Mouse (Mus musculus) regulatory T cell (primary cell): ENCODE measurements around the gene Trpv2.

Experiments used
- in situ Hi-C: fragments of 300-600 bp; cut with MboI, MseI; formaldehyde crosslinking; loops from one replicate; pipeline ENCODE4 v1.15.1; 2025; ENCODE audit warnings: high pct_unique_total_duplicates

The Trpv2 gene

DNA sequence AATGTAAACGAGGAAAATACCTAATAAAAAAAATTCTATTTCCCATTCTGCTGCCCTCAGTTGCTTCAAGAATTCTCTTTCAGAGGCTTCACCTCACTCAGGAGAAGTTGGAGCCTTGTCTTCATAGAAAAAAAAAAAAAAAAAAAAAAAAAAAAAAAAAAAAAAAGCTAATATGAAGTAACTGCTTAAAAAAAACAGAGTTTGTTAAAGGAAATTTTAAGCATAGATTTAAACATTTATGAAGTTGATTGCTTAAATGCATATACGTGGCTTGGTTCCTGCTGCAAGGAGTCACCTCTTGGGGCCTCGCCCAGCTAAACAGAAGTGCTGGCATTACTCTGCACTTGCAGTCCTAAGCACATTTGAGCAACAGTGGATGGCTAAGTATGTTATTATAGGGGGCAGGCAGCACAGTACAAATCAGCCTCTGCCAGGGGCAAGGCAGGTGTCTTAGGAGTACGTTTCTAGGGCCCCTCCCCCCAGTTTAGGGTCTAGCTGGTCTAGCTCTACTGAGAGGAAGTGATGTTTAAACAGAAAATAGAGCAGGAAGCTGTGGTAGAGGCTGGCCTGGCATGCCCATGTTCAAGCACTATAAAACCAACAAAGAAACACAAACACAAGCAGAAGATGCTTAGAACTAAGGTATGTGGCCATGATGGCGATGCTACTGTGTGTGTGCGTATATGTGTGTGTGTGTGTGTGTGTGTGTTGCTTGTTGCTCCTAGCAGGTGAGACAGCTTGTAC lies at the start of gene Trpv2:
TSS of gene Trpv2 (plus strand) at position 528 of the 744 bp plus-strand sequence.
- in situ Hi-C loops = no loop called here

DNA sequence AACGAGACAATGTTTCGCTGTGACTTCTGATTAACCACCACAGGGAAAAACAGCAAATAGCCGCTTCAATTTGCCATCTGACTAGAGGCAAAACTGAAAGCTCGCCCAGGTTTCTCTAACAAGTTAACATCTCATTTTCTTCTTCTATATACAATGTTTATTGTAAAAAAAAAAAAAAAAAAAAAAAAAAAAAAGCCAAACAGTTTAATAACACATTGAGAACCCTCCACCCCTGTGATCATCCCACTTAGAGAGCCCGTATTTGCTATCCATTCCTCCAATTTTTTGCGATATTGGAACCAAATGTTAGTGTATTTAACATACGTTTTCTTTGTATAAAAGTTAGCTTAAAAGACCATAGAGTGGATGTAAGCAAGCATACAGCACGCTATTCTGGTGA lies 37.2 kb upstream of the Trpv2 start:
- in situ Hi-C loops = no loop called here

DNA sequence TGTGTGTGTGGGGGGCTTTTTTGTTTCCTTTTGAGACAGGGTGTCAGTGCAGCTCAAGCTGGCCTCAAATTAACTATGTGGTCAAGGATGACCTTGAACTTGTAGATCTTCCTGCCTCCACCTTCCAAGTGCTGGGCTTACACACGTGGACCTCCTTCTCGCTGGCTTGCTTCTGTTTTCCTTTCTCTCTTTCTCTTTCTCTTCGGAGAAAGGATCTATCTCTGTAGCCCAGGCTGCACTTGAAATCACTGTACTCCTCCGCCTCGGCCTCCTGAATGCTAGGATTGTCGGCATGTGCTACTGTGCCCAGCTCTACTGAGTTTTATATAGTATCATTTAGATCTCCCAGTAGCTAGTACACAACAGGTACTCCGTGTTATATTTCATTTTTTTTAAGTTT lies 36.7 kb upstream of the Trpv2 start:
- in situ Hi-C loops = no loop called here

DNA sequence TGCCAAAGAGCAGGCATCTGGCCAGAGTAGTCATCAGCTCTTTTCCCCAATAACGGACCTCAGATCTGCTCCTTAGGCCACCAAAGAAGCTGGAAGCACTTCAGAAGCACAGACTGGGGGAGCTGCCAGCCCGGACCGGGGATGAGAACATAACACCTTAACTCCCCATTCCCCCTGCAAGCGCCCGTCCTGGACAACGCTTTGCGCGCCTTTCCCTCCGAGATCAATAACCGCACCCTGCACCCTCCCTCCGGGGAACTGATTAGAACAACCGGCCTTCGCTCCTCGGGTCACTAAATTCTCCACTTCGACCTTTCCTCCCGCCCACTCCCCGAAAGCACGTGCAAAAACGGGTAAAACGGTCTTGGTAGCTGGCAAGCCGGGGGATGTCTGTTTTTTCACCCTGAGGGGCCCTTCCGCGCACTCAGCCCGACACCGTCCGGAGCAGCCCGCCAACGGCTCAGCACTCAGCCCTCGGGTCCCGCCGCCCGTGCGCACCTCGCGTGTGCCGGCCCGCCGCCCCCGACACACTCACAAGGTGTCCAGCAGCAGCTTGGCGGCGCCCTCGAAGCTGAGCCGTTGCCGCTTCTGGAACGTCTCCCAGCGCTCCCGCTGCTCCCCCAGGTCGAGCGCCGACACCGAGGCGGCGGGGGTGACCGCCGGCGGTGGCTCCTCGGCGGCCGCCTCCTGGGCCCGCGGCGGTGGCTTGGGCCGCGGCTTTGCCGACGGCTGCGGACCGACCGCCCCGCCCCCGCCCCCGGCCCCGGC lies 35.8 kb upstream of the Trpv2 start:
- in situ Hi-C loops = no loop called here

DNA sequence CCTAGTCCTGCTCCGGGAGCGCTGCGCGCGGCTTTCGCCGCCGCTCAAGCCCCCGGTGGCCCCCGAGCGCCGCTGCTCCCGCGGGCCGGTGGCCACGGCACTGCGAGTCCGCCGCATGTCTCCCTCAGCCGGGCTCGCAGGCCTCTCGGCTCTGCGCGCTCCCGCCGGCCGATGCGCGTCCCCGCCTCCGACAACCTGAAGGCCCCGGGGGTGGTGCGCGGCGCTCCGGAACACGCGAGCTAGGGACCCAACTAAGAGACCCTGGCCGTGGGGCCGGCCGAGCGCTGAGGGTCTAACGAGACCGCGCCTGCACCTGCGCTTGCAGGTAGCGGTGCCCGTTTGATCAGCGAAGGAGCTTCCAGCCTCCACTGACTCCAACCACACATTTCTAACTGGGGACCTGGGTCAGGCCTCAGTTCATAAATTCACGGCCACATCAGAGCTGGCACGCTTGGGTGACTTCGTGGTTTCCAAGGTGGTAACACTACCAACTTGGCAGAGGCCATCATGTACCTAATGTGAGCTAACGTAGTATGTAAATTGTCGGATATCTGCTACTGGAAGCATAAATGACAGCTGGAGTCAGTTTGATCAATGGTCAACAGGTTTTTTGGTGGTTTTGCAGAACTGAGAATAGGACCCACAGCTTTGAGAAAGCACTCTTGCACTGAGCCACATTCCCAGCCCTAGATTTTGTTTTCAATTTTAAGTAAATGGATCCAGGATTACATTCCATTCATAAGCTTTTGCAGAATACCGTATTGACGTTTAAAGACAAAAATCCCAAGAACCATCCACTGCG lies 35.0 kb upstream of the Trpv2 start, which contains the start of gene Cenpv:
TSS of gene Cenpv (minus strand) at position 173 of the 802 bp plus-strand sequence.
- in situ Hi-C loops = no loop called here

DNA sequence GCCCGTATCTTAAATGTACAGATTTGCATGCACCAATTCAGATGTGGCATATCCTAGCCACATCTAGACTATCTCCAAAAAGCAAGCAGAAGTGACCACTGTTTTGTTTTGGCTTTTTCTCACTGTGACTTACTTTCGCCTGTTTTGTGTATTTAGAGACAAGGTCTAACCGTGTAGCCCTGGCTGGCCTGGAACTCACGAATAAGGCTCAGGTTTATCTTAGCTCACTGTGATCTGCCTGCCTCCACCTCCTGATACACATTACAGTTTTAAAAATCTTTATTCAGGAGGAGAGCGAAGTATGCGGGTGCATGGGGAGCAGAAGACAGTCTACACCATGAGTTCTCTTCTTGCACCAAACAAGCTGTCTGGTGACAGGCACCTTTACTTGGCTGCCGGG lies 34.1 kb upstream of the Trpv2 start:
- in situ Hi-C loops = no loop called here

DNA sequence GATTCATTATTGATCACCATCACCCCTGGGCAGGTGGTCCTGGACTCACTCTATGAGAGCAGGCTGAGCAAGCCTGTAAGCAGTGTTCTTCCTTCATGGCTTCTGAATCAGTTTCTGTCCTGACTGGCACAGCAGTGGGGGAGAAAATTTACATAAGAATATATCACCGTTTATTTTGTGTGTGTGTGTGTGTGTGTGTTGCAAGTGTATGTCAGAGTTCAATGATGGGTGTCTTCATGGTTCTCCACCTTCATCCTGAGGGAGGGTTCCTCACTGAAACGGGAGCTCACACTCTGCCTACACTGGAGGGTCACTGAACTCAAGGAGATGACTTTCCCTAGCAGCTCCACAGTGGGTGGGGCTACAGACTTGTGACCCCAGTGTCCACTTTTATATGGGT lies 33.3 kb upstream of the Trpv2 start:
- in situ Hi-C loops = no loop called here

DNA sequence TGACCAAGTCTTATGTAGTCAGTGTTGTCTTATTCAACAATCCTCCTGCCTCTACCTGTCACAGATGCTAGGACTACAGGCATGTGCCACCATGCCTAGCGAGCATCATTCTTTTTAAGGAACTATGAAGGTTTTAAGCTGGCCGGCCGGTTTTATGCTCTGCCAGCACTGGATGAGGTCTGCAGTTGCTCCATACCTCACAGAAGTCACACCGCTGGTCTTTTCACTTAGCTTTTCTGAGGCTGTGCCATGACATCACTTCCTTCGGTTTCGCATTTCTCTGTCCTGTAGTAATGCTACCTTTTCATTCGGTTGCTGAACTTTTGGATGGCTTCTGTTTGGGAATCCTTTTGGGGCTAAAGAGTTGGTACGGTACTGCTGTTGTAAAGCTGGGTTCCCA lies 32.7 kb upstream of the Trpv2 start:
- in situ Hi-C loops = no loop called here

DNA sequence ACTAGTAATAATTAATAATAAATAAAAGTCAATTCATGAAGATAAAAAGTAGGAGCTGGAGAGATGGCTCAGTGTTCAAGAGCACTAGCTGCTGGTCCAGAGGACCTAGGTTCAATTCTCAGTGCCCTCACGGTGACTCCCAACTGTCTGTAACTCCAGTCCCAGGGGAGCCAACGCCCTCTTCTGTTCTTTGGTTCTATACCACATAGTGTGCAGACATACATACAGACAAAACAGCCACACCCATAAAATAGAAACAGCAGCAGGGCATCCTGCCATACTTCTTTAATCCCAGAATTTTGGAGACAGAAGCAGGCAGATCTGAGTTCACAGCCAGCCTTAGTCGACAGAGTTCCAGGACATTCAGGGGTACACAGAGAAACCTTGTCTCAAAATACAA lies 30.3 kb upstream of the Trpv2 start:
- in situ Hi-C loops = no loop called here

DNA sequence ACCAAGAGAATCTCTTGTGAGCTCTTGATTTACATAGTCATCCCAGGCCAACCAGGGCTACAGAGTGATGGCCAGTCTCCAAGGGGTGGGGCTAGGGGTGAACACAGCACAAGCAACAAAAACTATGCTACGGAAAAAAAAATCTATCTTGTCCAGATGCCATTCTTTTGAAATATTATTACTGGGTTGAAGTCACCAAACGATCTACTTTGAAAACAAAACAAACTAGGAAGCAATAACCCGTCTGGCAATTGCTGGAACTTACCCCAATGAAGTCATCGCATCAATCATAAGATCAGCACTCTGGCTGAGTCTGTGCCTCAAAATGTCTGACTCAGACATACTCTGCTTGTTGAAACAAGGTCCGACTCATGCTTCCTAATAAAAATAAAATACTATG lies 24.5 kb upstream of the Trpv2 start:
- in situ Hi-C loops = no loop called here

DNA sequence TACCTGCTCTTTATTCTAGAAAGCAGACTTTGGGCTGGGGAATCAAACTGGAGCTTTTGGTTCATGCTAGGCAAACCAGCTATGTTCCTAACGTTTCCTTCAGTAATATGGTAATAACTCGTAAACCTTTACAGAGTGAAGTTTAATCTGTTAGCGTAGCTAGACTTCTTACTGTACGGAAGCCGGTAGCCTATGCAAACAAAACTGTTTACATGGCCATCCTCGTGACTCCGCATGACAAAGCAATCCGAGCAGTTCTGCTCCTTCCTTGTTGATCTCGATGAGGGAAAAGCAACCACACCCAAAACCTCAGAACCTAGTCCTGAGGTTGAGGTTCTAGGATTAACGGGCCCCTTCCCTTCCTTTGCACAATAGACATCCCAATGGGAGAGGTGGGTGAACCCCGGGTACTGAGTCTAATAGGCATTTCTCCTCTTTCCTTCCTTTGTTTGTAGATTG lies 24.0 kb upstream of the Trpv2 start:
- in situ Hi-C loops = no loop called here

DNA sequence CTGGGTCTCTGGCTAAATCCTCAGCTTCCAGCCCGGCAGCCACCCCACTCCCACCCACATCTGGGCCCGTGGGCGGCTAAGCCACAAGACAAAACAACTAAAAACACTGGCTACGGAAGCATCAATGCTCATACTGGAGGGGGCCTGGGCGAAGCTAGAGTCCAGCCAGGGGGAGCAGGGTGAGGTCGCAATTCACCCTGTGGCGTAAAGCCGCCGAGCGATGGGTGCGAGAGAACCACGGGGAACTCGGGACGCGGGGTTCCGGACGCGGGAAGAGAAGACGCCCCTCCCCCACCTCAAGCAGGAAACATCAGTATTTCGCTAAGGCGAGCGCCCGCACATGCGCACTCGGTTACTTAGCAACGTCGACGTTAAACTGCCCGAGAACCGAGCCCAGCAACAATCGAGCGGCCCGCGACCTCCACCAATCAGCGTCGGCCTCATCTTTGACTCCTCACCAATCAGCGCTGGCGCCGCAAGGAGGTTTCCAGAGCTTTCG lies 23.5 kb upstream of the Trpv2 start, which contains the start of gene Ubb:
TSS of gene Ubb (plus strand) at position 445 of the 499 bp plus-strand sequence.
- in situ Hi-C loops = no loop called here

DNA sequence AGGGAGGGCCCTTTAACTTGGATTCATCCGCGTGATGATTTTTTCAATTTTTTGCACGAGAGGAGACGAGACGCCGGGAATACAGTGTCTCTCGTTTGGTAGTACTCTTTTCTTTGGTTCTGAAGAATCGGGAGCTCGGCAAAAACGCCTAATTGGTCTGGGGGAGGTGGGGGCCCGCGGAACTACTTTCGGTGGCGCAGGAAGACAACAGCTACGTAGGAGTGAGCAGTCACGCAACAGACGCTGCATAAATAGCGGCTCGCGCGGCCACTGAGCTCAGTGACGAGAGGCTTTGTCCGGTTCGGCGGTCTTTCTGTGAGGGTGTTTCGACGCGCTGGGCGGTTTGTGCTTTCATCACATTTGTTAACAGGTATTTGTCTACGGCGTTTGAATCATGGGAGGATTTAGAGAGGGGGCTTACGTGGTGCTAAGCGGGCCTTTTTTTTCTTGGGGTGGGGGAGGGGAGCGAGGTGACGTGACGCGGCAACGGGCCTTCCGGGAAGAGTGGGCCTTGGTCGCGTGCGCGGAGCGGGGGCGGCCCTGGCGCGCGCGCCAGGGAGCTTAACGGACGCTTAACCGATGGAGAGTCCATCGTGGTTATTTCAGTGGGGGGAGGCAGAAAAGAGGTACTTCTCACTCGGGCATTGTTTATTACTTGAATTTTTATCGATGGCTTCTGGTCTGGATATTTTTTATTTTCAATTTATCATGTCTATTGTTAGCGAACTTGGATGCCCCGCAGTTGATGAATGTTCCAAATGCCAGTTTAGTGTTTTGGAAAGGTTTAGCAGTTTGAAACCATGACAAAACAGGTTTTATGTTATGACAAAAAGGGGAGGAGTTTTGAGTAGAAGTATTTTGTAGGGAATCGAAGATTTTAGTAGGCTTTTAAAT lies 22.8 kb upstream of the Trpv2 start:
- in situ Hi-C loops = no loop called here

DNA sequence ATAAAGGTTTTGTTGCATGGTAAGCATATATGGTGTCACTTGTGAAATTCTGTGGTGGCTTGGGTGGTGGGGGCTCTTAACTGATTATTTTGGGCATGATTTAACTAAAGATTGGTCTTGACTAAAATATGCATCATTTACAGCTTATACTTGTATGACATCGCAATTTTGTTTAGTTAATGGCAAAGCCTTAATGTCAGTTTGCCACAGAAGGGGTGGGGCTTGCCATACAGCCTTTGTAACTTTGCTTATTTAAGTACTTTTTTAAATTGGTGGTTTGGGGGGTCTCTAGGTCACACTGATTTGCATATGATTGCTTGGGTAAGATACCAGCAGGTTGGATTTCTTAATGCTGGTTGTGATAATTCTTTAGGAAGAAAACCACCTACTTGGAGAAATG lies 21.1 kb upstream of the Trpv2 start:
- in situ Hi-C loops = no loop called here

DNA sequence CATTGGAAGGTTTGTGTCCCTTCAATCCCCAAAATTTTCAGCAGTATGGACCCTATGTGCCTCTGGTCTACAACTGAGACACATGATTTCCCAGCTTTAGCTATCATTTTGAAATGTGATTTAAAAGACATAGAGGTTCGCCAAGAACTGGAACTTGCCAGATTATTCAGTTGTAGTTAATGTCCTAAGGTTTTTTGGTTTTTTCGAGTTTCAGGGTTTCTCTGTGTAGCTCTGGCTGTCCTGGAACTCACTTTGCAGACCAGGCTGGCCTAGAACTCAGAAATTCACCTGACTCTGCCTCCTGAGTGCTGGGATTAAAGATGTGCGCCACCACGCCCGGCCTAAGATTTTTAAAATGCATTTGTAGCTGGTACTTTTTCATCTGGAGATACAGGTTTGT lies 20.7 kb upstream of the Trpv2 start:
- in situ Hi-C loops = no loop called here

DNA sequence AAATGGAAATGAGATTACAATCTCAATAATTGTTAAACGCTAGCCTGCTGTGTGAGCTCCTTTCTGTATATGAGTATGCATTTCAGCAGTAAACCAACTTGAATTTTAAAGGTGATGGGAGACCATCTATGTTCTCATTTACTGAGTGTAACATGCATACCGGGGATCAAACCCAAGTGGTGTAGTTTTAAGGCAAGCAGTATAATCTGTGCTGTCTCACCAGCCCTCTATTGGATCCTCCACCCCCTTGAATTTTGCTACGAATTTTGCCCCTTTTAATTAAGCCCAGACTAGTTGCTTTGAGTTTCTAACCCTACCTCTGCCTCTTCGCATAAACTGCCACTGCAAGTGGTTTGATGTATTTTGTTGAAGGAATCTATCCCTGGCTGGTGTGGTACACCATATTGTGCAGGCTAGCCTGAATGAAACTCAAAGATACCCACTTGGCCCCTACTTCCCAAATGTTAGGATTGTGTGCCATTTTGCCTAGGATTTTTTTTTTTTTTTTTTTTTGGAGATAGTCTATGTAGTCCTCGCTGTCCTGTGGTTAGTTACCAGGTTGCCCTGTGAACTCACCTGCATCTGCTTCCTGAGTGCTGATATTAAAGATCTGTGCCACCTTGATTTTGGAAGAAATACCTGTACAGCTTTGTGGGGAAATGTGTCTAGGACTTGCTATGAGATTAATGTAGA lies 20.0 kb upstream of the Trpv2 start:
- in situ Hi-C loops = no loop called here

DNA sequence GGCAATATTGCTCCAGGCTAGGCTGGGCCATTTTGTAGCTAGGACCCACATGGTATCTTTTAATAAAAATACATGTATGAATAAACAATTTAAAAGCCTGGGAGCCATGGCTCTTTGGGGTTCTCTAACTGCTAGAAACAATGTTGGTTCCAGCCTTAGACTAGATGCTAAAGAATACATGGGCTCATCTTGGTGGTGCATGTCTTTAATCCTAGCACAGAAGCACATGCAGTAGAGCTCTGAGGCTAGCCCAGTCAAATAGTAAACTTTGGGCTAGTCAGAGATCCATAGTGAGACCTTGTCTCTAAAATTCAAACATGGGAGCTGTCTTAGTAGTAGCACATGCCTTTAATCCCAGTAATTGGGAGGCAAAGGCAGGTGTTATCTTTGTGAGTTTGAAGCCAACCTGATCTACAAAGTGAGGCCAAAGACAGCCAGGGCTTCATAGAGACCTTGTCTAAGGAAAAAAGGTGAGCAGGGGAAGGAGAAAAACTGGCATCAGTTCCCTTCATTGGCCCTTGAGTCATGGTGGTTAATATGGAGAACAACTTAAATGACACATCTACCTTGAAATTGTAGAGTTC lies 19.3 kb upstream of the Trpv2 start:
- in situ Hi-C loops = no loop called here

DNA sequence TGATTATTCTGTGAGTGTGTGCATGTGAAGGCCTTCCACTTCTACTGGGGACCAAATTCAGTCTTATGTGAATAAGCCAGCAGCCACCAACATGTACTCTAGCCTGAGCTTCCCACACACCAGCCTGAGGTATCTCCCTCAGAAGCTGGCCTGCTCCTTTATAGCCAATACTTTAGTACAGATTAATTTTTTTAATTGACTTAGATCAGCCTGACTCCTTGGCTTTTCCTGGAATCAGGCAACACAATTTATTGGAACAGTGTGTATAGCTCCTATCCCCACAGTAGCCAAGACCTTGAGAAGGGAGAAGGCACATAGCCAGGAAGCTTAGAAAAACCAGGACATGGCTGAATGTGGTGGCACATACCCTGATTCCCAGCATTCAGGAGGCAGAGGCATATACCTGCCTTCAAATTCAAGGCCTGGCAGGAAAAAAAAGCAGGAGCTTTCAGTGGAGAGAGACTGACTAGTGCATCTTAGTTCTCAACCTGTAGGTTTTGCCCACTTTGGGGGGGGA lies 18.3 kb upstream of the Trpv2 start:
- in situ Hi-C loops = no loop called here

DNA sequence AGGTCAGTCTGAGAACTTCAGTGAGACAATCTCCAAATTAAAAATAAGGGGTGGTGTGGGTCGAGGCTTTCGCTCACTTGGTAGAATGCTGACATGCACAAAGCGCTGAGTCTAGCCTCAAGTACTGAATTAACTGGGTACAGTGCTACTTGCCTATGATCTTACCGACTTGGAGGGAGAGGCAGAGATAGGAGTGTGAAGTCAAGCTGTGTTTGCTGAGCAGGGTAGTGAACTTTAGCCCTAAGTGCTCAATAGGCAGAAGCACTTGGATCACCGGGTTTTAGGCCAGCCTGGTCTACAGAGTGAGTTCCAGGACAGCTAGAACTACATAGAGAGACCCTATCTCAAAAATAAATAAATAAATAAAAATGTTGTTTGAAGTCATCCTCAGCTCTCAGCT lies 17.1 kb upstream of the Trpv2 start:
- in situ Hi-C loops = no loop called here

DNA sequence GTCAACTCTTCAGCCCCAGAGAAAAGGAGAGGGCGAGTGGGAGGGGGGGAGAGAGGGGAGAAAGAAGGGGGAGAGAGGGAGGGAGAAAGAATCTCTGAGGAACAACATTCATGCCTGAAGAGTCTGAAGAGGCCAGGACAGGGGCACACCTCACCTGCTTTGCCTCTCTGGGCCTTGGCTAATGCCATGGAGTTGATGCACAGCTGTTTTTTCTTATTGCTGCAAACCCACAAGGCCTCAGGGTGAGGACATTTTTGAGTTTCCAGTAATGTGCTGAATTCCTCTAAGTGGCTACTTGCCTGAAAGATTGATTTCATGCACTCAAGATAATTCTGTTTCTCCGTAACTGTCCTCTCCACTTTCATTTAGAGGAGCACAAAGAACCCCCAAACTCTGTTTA lies 16.1 kb upstream of the Trpv2 start:
- in situ Hi-C loops = no loop called here
